Mouse (Mus musculus) hindbrain, embryonic 11.5 days (tissue): ENCODE measurements around the gene Zfpl1. TPM values are rescaled to one million over a fixed set of nuclear protein-coding genes. Genes with fewer than 3 reads are reported as not detected.
A peak's percentile ranks its signal among the peaks of the same experiment; 100 is the strongest.
"Not testable (repeated sequence)": the region's sequence is repeated elsewhere in the genome, so short reads cannot be mapped to it uniquely, and the experiment has no call there.

Experiments used
- ATAC-seq: fragments of 200-750 bp; cut with Nextera tagmentation; 2 replicates; pipeline ENCODE4 v1.8.0; 2017; ENCODE audit warnings: mild to moderate bottlenecking, moderate TSS enrichment, moderate library complexity; ENCODE audit not compliant: low FRiP score
- DNase-seq: peaks from one replicate; pipeline ENCODE4 v3.0.0-alpha.2; 2015; ENCODE audit warnings: low spot score
- H3K27ac ChIP-seq: fragments of 300-500 bp; sonication (generic); 2 replicates; pipeline ENCODE4 v1.5.1; 2014; ENCODE audit warnings: mild to moderate bottlenecking, low read depth, low read length
- H3K27me3 ChIP-seq: fragments of 300-500 bp; sonication (generic); 2 replicates; pipeline ENCODE4 v1.6.1; 2014; ENCODE audit warnings: mild to moderate bottlenecking, low read length, moderate library complexity, mixed read lengths; ENCODE audit not compliant: control insufficient read depth, insufficient read depth
- H3K36me3 ChIP-seq: fragments of 300-500 bp; sonication (generic); 2 replicates; pipeline ENCODE4 v1.6.1; 2014; ENCODE audit warnings: mild to moderate bottlenecking, low read length, moderate library complexity, mixed read lengths; ENCODE audit not compliant: control insufficient read depth, insufficient read depth
- H3K4me1 ChIP-seq: fragments of 300-500 bp; sonication (generic); replicated peaks from 2 replicates; pipeline ENCODE4 v1.6.1; 2014; ENCODE audit warnings: low read length, mixed read lengths; ENCODE audit not compliant: control insufficient read depth, insufficient read depth
- H3K4me2 ChIP-seq: fragments of 300-500 bp; sonication (generic); replicated peaks from 2 replicates; pipeline ENCODE4 v1.6.1; 2014; ENCODE audit warnings: mild to moderate bottlenecking, low read depth, low read length
- H3K4me3 ChIP-seq: fragments of 300-500 bp; sonication (generic); 2 replicates; pipeline ENCODE4 v1.5.1; 2014; ENCODE audit warnings: low read depth, low read length
- H3K9ac ChIP-seq: fragments of 300-500 bp; sonication (generic); 2 replicates; pipeline ENCODE4 v1.6.1; 2014; ENCODE audit warnings: low read depth, low read length
- H3K9me3 ChIP-seq: fragments of 300-500 bp; sonication (generic); 2 replicates; pipeline ENCODE4 v1.6.1; 2016; ENCODE audit warnings: low read length; ENCODE audit not compliant: control insufficient read depth
- WGBS: fragments of 180-500 bp; shearing (Covaris S2); extraction: QIAGEN DNeasy Blood & Tissue Kit; methylation state at CpG from one replicate; pipeline ENCODE4 v1.1.7; 2014; 5-methylcytosine and 5-hydroxymethylcytosine counted together
- polyA plus RNA-seq: library from polyadenylated mRNA; unstranded; fragments of >200 nt; fragmentation: Nextera tagmentation; extraction: Ambion mirVana; gene quantifications from 2 replicates; pipeline ENCODE4 v1.2.1, GENCODE M21; 2014

Zfpl1 gene
- 70.1 and 77.8 TPM in 2 replicates for polyA plus RNA-seq

GRCm38 (mm10) chr19:6084478-6085248, at the start of gene Zfpl1, which contains the start of gene Cdca5:
Gene Zfpl1, minus strand, starts transcription at chr19:6084956.
Gene Cdca5, plus strand, starts transcription at chr19:6084983.
- H3K4me3 ChIP-seq = peak within 1 kb of the TSS; percentile 78
- H3K9me3 ChIP-seq = no peaks in the 10 kb centered on the region
- peak within 1 kb of the TSS; percentile 90 for H3K4me2 ChIP-seq
- no peaks in the 10 kb centered on the region; the same call in 1 of the 2 replicates for H3K36me3 ChIP-seq
- peak; percentile 100 for DNase-seq
- peak; percentile 89 for ATAC-seq
- H3K9ac ChIP-seq = peak within 1 kb of the TSS; percentile 73
- peak within 1 kb of the TSS; percentile 58; the same call in 1 of the 2 replicates for H3K27ac ChIP-seq
- no peaks in the 10 kb centered on the region for H3K27me3 ChIP-seq
- peaks cover 6% of the 10 kb centered on the region for H3K4me1 ChIP-seq
- under 1% methylated on average over 58 of the region's 58 CpGs for WGBS

- not testable (repeated sequence) for H3K9ac ChIP-seq, H3K4me3 ChIP-seq, H3K27ac ChIP-seq, H3K9me3 ChIP-seq, DNase-seq, H3K36me3 ChIP-seq, H3K27me3 ChIP-seq, ATAC-seq, H3K4me1 ChIP-seq, H3K4me2 ChIP-seq
- WGBS = 52% methylated on average over 1 of the region's 1 CpGs
These were observed 48.4 kb upstream of the Zfpl1 start for GRCm38 (mm10) chr19:6133197-6133596.

- DNase-seq = no peak
- Histone ChIP-seq H3K4me1 (no peaks in the 10 kb centered on the region), H3K27ac (no peak overlapping the region), H3K36me3 (no peaks in the 10 kb centered on the region), H3K4me3 (no peak overlapping the region), H3K27me3 (no peaks in the 10 kb centered on the region), H3K9me3 (no peaks in the 10 kb centered on the region), H3K9ac (no peak overlapping the region), H3K4me2 (no peak overlapping the region; the same call in 1 of the 2 replicates)
- no peak for ATAC-seq
- WGBS = 87% methylated on average over 7 of the region's 7 CpGs
These were observed 47.5 kb upstream of the Zfpl1 start for GRCm38 (mm10) chr19:6132171-6132827.

GRCm38 (mm10) chr19:6130414-6131128, 45.8 kb upstream of the Zfpl1 start:
- not testable (repeated sequence) for H3K4me3 ChIP-seq, H3K4me2 ChIP-seq, DNase-seq, H3K9ac ChIP-seq, H3K27ac ChIP-seq, H3K9me3 ChIP-seq, H3K36me3 ChIP-seq, H3K27me3 ChIP-seq, H3K4me1 ChIP-seq, ATAC-seq
- 83% methylated on average over 7 of the region's 7 CpGs for WGBS

- Histone ChIP-seq H3K4me3 (peak within 1 kb of the TSS; percentile 45), H3K27me3 (no peaks in the 10 kb centered on the region), H3K4me2 (peak within 1 kb of the TSS; percentile 47), H3K9ac (peak within 1 kb of the TSS; percentile 61), H3K9me3 (no peaks in the 10 kb centered on the region), H3K4me1 (no peaks in the 10 kb centered on the region), H3K27ac (peak within 1 kb of the TSS; percentile 74; the same call in 1 of the 2 replicates), H3K36me3 (no peaks in the 10 kb centered on the region)
- under 1% methylated on average over 32 of the region's 32 CpGs for WGBS
- DNase-seq (peak; percentile 92), ATAC-seq (peak; percentile 92)
These were observed 43.1 kb upstream of the Zfpl1 start, which contains the start of gene Snx15 for GRCm38 (mm10) chr19:6127760-6128341. Gene Snx15, minus strand, starts transcription at chr19:6128304.

- peak overlapping the region; percentile 47 for H3K4me2 ChIP-seq
- H3K36me3 ChIP-seq = no peaks in the 10 kb centered on the region
- H3K4me1 ChIP-seq = no peaks in the 10 kb centered on the region
- ATAC-seq (no peak), DNase-seq (no peak)
- 75% methylated on average over 10 of the region's 10 CpGs for WGBS
- H3K27ac ChIP-seq = no peak overlapping the region
- no peaks in the 10 kb centered on the region for H3K9me3 ChIP-seq
- peak overlapping the region; percentile 45 for H3K4me3 ChIP-seq
- H3K9ac ChIP-seq = no peak overlapping the region; the same call in 1 of the 2 replicates
- H3K27me3 ChIP-seq = no peaks in the 10 kb centered on the region
These were observed 42.2 kb upstream of the Zfpl1 start for GRCm38 (mm10) chr19:6126789-6127580.

- Histone ChIP-seq H3K9ac (no peak overlapping the region), H3K4me1 (no peaks in the 10 kb centered on the region), H3K9me3 (no peaks in the 10 kb centered on the region), H3K36me3 (no peaks in the 10 kb centered on the region), H3K4me2 (no peak overlapping the region), H3K27me3 (no peaks in the 10 kb centered on the region), H3K27ac (no peak overlapping the region), H3K4me3 (no peak overlapping the region)
- 25% methylated on average over 4 of the region's 4 CpGs for WGBS
- peak; percentile 72 for DNase-seq
- no peak for ATAC-seq
These were observed 41.5 kb upstream of the Zfpl1 start for GRCm38 (mm10) chr19:6126289-6126688.

- Histone ChIP-seq H3K36me3 (no peaks in the 10 kb centered on the region), H3K9ac (no peak overlapping the region), H3K27ac (no peak overlapping the region), H3K4me1 (no peaks in the 10 kb centered on the region), H3K9me3 (no peaks in the 10 kb centered on the region), H3K4me2 (no peak overlapping the region), H3K4me3 (no peak overlapping the region), H3K27me3 (no peaks in the 10 kb centered on the region)
- no peak for ATAC-seq
- WGBS = 84% methylated on average over 2 of the region's 2 CpGs
- no peak for DNase-seq
These were observed 40.1 kb upstream of the Zfpl1 start for GRCm38 (mm10) chr19:6124898-6125297.
